Mouse (Mus musculus) brain, embryonic 14.5 days (tissue): Measurements from ENCODE around the gene Kbtbd4. TPM values are rescaled to one million over a fixed set of nuclear protein-coding genes. Genes with fewer than 3 reads are reported as not detected.
"Not testable (repeated sequence)": the region's sequence is repeated elsewhere in the genome, so short reads cannot be mapped to it uniquely, and the experiment has no call there.

Experiments
- DNase-seq: peaks from one replicate; pipeline ENCODE4 v3.0.0-alpha.2; 2011; ENCODE audit warnings: low read depth
- CTCF ChIP-seq: fragments of 200-500 bp; IDR thresholded peaks from 2 replicates; pipeline ENCODE4 v1.5.1; 2012; ENCODE audit warnings: inconsistent platforms, mild to moderate bottlenecking, moderate library complexity, borderline replicate concordance; ENCODE audit not compliant: insufficient read depth, insufficient read length; ENCODE audit errors: extremely low read depth
- POLR2A ChIP-seq: fragments of 200-500 bp; IDR thresholded peaks from 2 replicates; pipeline ENCODE4 v1.6.1; 2012; ENCODE audit warnings: mild to moderate bottlenecking, inconsistent platforms, borderline replicate concordance; ENCODE audit not compliant: poor library complexity, insufficient read depth, insufficient read length, severe bottlenecking; ENCODE audit errors: extremely low read depth
- polyA plus RNA-seq: library from polyadenylated mRNA; depleted of rRNA; stranded (reverse); fragments of >200 nt; gene quantifications from 2 replicates; pipeline ENCODE4 v1.2.3, GENCODE M21; 2012

The Kbtbd4 gene
- polyA plus RNA-seq, 1 experiment: 44.8 TPM

DNA sequence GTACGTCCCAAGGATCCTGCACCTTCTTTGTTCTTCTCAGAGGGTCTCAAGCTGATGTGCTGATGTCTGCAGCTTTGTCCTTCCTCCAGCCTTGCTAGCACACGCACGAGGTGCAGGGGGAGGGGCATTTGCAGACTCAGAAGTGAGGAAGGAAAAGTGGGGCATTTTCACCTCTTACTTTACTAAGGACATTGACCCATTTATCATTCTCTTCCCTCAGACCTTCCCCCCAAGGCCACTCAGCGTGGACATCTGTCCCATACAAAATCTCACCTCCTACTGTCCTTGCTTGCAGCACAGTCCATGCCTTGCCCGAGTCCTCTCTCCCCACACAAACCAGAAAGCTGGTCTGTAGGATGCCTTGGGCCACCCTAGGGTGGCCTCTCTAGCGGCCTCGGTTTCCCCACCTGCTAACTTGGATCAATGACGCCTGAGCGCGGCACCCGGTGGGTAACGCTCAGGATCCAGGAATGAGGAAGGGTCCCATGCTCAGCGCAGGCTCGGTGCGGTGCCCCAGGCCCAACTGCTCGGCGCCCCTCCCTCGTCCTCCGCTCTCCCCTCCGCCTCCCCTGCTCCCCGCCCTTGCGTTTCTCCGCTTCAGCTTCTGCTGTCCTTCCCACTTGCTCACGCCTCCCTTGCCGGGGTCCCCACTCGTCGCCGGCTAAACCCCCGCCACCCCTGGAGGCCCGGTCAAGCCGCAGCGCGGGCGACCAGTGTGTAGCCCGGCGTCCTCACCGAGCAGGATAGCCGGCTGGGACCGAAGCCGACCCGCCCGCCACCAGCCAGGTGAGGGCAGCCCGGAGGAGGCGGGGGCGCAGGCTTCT is 19.1 kb upstream of the Kbtbd4 start, which contains the start of gene C1qtnf4:
Gene C1qtnf4, plus strand, starts transcription at position 643 of the 824 bp plus-strand sequence.
- TF ChIP-seq CTCF: no peak
- TF ChIP-seq POLR2A: peak; percentile 42; the same call in 1 of the 2 replicates
- peak; percentile 87 for DNase-seq

- TF ChIP-seq CTCF (no peak), POLR2A (peak; percentile 17; the same call in 1 of the 2 replicates)
- peak; percentile 41 for DNase-seq
These were observed 18.1 kb upstream of the Kbtbd4 start for GRCm38 (mm10) chr2:90886436-90886835.

- no peak for DNase-seq
- TF ChIP-seq CTCF (no peak), POLR2A (no peak)
These were observed 16.9 kb upstream of the Kbtbd4 start for GRCm38 (mm10) chr2:90887627-90888026.

DNA sequence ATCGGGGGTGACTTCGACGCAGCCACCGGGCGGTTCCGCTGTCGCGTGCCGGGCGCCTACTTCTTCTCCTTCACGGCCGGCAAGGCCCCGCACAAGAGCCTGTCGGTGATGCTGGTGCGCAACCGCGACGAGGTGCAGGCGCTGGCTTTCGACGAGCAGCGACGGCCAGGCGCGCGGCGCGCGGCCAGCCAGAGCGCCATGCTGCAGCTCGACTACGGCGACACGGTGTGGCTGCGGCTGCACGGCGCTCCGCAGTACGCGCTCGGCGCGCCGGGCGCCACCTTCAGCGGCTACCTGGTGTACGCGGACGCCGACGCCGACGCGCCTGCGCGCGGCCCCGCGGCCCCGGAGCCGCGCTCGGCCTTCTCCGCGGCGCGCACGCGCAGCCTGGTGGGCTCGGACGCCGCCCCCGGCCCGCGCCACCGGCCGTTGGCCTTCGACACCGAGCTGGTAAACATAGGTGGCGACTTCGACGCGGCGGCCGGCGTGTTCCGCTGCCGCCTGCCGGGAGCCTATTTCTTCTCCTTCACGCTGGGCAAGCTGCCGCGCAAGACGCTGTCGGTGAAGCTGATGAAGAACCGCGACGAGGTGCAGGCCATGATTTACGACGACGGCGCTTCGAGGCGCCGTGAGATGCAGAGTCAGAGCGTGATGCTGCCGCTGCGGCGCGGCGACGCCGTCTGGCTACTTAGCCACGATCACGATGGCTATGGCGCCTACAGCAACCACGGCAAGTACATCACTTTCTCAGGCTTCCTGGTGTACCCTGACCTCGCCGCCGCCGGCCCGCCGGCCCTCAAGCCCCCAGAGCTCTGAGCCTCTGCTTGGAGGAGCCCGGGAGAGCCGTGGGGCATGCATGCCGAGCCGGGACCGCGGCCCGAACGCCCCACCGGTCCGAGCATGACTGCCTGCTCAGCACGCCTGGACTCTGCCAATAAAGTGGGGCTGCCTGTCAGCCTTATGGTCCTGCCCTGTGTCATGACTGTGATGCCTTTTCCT is 14.7 kb upstream of the Kbtbd4 start:
- peak; percentile 87 for DNase-seq

GRCm38 (mm10) chr2:90893673-90894298 is 10.8 kb upstream of the Kbtbd4 start:
- no peak for TF ChIP-seq POLR2A
- no peak for TF ChIP-seq CTCF
- DNase-seq: no peak

More for the DNA sequence above, 14.7 kb upstream of the Kbtbd4 start:
- TF ChIP-seq CTCF (no peak), POLR2A (peak; percentile 56; the same call in 1 of the 2 replicates)

- not testable (repeated sequence) for DNase-seq
These were observed 10.3 kb upstream of the Kbtbd4 start for GRCm38 (mm10) chr2:90894299-90894677.

DNA sequence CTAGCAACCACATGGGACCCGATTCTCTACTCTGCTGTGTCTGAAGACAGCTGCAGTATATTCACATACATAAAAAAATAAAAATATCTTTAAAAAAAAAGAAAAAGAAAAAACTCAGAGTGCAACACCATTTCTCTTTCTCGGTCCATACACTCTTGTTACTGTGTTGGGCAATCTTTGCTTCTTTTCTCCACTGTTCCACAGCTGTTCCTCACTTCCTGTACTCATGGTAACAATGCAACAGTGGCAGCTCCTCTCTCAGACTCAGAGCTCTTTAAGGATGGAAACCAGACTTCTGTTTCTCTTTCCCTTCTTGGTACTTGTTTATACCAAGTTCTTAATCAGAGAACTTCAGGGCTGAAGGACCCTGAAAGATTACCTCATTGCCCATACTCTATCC is 1.1 kb upstream of the Kbtbd4 start:
- DNase-seq: no peak
- no peak for TF ChIP-seq POLR2A
- no peak for TF ChIP-seq CTCF

DNA sequence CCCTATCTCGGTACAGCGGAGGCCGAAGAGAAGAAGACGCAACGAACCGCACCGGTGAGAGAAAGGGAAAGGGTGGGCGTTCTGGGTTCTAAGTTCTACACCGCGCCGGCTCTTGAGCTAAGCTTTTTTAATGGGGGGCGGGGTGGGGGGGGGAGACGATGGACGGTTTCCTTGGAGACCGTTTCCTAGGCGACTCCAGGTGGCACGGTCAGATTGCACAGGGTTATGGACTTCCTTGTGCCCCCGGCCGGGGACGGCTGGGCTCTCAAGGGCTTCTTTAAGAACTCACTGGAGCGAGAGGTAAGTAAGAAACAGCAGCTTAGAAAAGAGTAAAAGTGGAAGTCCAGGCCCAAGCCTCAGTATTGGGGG is 300 bp downstream of the Kbtbd4 start:
- no peak for TF ChIP-seq POLR2A
- DNase-seq: no peak

- TF ChIP-seq POLR2A: no peak
- TF ChIP-seq CTCF: no peak
- no peak for DNase-seq
These were observed 2.2 kb downstream of the Kbtbd4 start for GRCm38 (mm10) chr2:90906721-90907120.

GRCm38 (mm10) chr2:90910861-90911260 is 6.3 kb downstream of the Kbtbd4 start:
- TF ChIP-seq CTCF (no peak), POLR2A (no peak)
- DNase-seq: no peak

- no peak for TF ChIP-seq CTCF
- TF ChIP-seq POLR2A: no peak
- no peak for DNase-seq
These were observed 7.1 kb downstream of the Kbtbd4 start for GRCm38 (mm10) chr2:90911668-90912067.
